Mouse (Mus musculus): ENCODE measurements at regions not wholly inside any gene's neighbourhood (a gene's known extent, or its start where the extent isn't known, plus 50 kb on each side); places are given as distances from the start of the nearest gene placed in this dataset.

DNA sequence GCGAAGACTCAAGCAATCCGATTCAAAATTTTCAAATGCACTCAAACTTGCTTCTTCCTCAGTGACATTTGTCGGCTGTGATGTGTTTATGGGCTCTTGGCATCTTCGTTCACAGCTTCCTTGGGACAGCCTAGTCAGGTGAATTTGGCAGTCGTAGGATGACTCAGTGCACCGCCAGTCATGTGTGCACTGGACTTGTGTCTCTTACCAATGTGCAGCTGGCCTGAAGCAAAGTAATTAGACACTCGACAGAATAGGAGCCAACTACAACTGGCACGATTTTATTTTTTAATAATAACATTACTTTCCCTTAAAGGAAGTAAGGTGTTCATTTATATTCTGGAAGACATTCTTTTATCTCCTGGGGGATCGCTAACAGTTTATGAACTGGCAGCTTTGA is 205.5 kb downstream of the Plk2 start:
- TF ChIP-seq CHD2 (IDR thresholded peaks at IDR 0.05; ENCODE audit: low read depth, low read length) = no peak
- TF ChIP-seq HCFC1 (IDR thresholded peaks at IDR 0.05; ENCODE audit: borderline replicate concordance, insufficient read depth, low read length) = no peak
- TF ChIP-seq ZC3H11A (IDR thresholded peaks at IDR 0.05; ENCODE audit: borderline replicate concordance, low read depth, low read length) = no peak
- TF ChIP-seq MAFK (IDR thresholded peaks at IDR 0.05; ENCODE audit: insufficient read depth, low read depth, low read length) = no peak

All from ES-E14 (cell line).